Mouse (Mus musculus) forebrain, embryonic 16.5 days (tissue): Measurements from ENCODE around the gene Adamts3. TPM values are rescaled to one million over a fixed set of nuclear protein-coding genes. Genes with fewer than 3 reads are reported as not detected.
A peak's percentile ranks its signal among the peaks of the same experiment; 100 is the strongest.

Experiments used
- ATAC-seq: fragments of 200-750 bp; cut with Nextera tagmentation; 2 replicates; pipeline ENCODE4 v1.8.0; 2017; ENCODE audit warnings: mild to moderate bottlenecking, moderate library complexity
- H3K27ac ChIP-seq: fragments of 300-500 bp; sonication (generic); 2 replicates; pipeline ENCODE4 v1.5.1; 2014; ENCODE audit warnings: low read length, control low read depth
- H3K27me3 ChIP-seq: fragments of 300-500 bp; sonication (generic); replicated peaks from 2 replicates; pipeline ENCODE4 v1.6.1; 2014; ENCODE audit warnings: low read length; ENCODE audit not compliant: control insufficient read depth, insufficient read depth
- H3K36me3 ChIP-seq: fragments of 300-500 bp; sonication (generic); 2 replicates; pipeline ENCODE4 v1.6.1; 2014; ENCODE audit not compliant: control insufficient read depth, insufficient read depth
- H3K4me1 ChIP-seq: fragments of 300-500 bp; sonication (generic); replicated peaks from 2 replicates; pipeline ENCODE4 v1.6.1; 2014; ENCODE audit warnings: low read length; ENCODE audit not compliant: control insufficient read depth, insufficient read depth
- H3K4me2 ChIP-seq: fragments of 300-500 bp; sonication (generic); 2 replicates; pipeline ENCODE4 v1.6.1; 2014; ENCODE audit warnings: mild to moderate bottlenecking, low read length, control low read depth
- H3K4me3 ChIP-seq: fragments of 300-500 bp; sonication (generic); replicated peaks from 2 replicates; pipeline ENCODE4 v1.5.1; 2014; ENCODE audit warnings: mild to moderate bottlenecking, low read length, control low read depth
- H3K9ac ChIP-seq: fragments of 300-500 bp; sonication (generic); replicated peaks from 2 replicates; pipeline ENCODE4 v1.6.1; 2014; ENCODE audit warnings: low read depth, low read length, control low read depth
- H3K9me3 ChIP-seq: fragments of 300-500 bp; sonication (generic); 2 replicates; pipeline ENCODE4 v1.6.1; 2016; ENCODE audit warnings: low read length; ENCODE audit not compliant: control insufficient read depth
- WGBS: fragments of 180-500 bp; shearing (Covaris S2); extraction: QIAGEN DNeasy Blood & Tissue Kit; methylation state at CpG from one replicate; pipeline ENCODE4 v1.1.7; 2014; 5-methylcytosine and 5-hydroxymethylcytosine counted together
- polyA plus RNA-seq: library from polyadenylated mRNA; unstranded; fragments of >200 nt; fragmentation: Nextera tagmentation; extraction: Ambion mirVana; gene quantifications from 2 replicates; pipeline ENCODE4 v1.2.1, GENCODE M21; 2015

The Adamts3 gene
- polyA plus RNA-seq, 1 experiment from 2014 or later: 14.3 TPM

- H3K9me3 ChIP-seq: no peaks in the 10 kb centered on the region
- no peak overlapping the region for H3K4me3 ChIP-seq
- no peak overlapping the region for H3K27ac ChIP-seq
- H3K4me2 ChIP-seq: no peak overlapping the region
- ATAC-seq: no peak
- no peaks in the 10 kb centered on the region for H3K36me3 ChIP-seq
- no peaks in the 10 kb centered on the region for H3K4me1 ChIP-seq
- H3K9ac ChIP-seq: no peak overlapping the region
- H3K27me3 ChIP-seq: no peaks in the 10 kb centered on the region
Observed at GRCm38 (mm10) chr5:89646940-89647339, 236.2 kb downstream of the Adamts3 start.

DNA sequence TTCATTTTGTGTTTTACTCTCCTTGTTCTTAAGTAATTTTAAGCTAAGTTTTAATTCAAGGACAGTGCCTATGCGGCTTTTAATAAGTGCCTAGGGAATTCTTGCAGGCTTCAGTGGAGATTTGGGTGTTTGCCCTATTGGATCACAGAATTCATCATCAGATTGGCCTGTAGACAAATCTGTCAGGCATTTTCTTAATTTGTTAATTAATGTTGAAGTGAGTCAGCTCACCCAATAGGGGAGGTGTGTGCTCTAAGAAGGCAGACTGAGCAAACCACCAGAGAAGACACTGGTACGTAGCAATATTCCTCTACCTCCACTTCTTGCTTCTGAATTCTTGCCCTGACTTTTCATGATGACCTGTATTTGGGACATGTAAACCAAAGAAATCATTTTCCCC lies 247.7 kb downstream of the Adamts3 start:
- H3K36me3 ChIP-seq: no peaks in the 10 kb centered on the region
- no peak overlapping the region for H3K9ac ChIP-seq
- H3K9me3 ChIP-seq: no peaks in the 10 kb centered on the region
- peak; percentile 44; the same call in 1 of the 2 replicates for ATAC-seq
- 53% methylated on average over 2 of the region's 2 CpGs for WGBS
- H3K4me1 ChIP-seq: no peaks in the 10 kb centered on the region
- H3K4me2 ChIP-seq: no peak overlapping the region
- no peaks in the 10 kb centered on the region for H3K27me3 ChIP-seq
- no peak overlapping the region for H3K27ac ChIP-seq
- no peak overlapping the region for H3K4me3 ChIP-seq

DNA sequence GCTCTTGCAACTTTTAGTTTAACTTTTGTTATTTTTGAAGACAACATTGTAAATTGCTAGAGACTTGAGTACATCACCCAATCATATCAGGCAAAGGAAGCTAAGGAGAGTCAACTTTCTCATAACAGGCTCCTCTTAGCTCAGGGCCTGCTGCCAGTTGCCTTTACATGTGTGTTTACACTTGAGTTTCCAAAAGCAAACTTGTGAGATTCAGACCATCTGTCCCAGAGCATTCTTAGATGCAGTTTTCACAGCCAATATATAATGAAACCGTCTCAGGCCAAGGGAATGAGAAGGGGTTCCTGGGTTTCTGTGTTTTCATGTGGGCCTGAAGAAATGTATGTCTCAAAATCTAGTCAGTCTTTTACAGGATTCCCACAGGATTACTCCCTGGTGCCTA lies 251.5 kb downstream of the Adamts3 start:
- peak; percentile 93 for ATAC-seq
- H3K4me2 ChIP-seq: no peak overlapping the region
- WGBS: 51% methylated on average over 1 of the region's 1 CpGs
- no peak overlapping the region for H3K9ac ChIP-seq
- no peak overlapping the region for H3K27ac ChIP-seq
- H3K9me3 ChIP-seq: no peaks in the 10 kb centered on the region
- H3K4me1 ChIP-seq: no peaks in the 10 kb centered on the region
- H3K4me3 ChIP-seq: no peak overlapping the region
- H3K36me3 ChIP-seq: no peaks in the 10 kb centered on the region
- H3K27me3 ChIP-seq: no peaks in the 10 kb centered on the region
